Mouse (Mus musculus) kidney, adult 9 months (tissue): ENCODE data around the gene Krt2.

Source experiments
- DNase-seq: peaks from one replicate; pipeline ENCODE4 v3.0.0; 2022

Gene Krt2

GRCm38 (mm10) chr15:101772080-101772710, 45.8 kb downstream of the Krt2 start:
- DNase-seq = peak; percentile 21

GRCm38 (mm10) chr15:101770226-101770625, 47.7 kb downstream of the Krt2 start:
- DNase-seq = no peak
